Mouse (Mus musculus) midbrain, postnatal 0 days (tissue): ENCODE data around the gene Slc2a4. TPM values are rescaled to one million over a fixed set of nuclear protein-coding genes. Genes with fewer than 3 reads are reported as not detected.
"Not testable (repeated sequence)": the region's sequence is repeated elsewhere in the genome, so short reads cannot be mapped to it uniquely, and the experiment has no call there.

ENCODE experiments used
- ATAC-seq: fragments of 200-750 bp; cut with Nextera tagmentation; 2 replicates; pipeline ENCODE4 v1.8.0; 2017; ENCODE audit warnings: moderate number of reproducible peaks, mild to moderate bottlenecking, moderate TSS enrichment, moderate library complexity; ENCODE audit not compliant: low FRiP score
- DNase-seq: peaks from one replicate; pipeline ENCODE4 v3.0.0-alpha.2; 2015; ENCODE audit warnings: low spot score
- H3K27ac ChIP-seq: fragments of 300-500 bp; sonication (generic); 2 replicates; pipeline ENCODE4 v1.5.1; 2014; ENCODE audit warnings: low read depth, mild to moderate bottlenecking, low read length, mixed read lengths
- H3K27me3 ChIP-seq: fragments of 300-500 bp; sonication (generic); 2 replicates; pipeline ENCODE4 v1.6.1; 2014; ENCODE audit warnings: low read length, control low read depth, mixed read lengths; ENCODE audit not compliant: insufficient read depth
- H3K36me3 ChIP-seq: fragments of 300-500 bp; sonication (generic); 2 replicates; pipeline ENCODE4 v1.6.1; 2014; ENCODE audit warnings: low read length, control low read depth, mixed read lengths; ENCODE audit not compliant: insufficient read depth
- H3K4me1 ChIP-seq: fragments of 300-500 bp; sonication (generic); 2 replicates; pipeline ENCODE4 v1.6.1; 2014; ENCODE audit warnings: mild to moderate bottlenecking, control low read depth, antibody characterized with exemption, low read length, mixed read lengths; ENCODE audit not compliant: insufficient read depth
- H3K4me2 ChIP-seq: fragments of 300-500 bp; sonication (generic); 2 replicates; pipeline ENCODE4 v1.6.1; 2014; ENCODE audit warnings: low read depth, mild to moderate bottlenecking, low read length, mixed read lengths; ENCODE audit not compliant: poor library complexity, severe bottlenecking
- H3K4me3 ChIP-seq: fragments of 300-500 bp; sonication (generic); 2 replicates; pipeline ENCODE4 v1.5.1; 2014; ENCODE audit warnings: low read depth, mild to moderate bottlenecking, low read length, moderate library complexity
- H3K9ac ChIP-seq: fragments of 300-500 bp; sonication (generic); replicated peaks from 2 replicates; pipeline ENCODE4 v1.6.1; 2014; ENCODE audit warnings: mild to moderate bottlenecking, low read length, moderate library complexity, mixed read lengths; ENCODE audit not compliant: poor library complexity, severe bottlenecking
- H3K9me3 ChIP-seq: fragments of 300-500 bp; sonication (generic); 2 replicates; pipeline ENCODE4 v1.6.1; 2016; ENCODE audit warnings: low read length, control low read depth
- CTCF ChIP-seq: IDR thresholded peaks from 2 replicates; pipeline ENCODE4 v1.5.1; 2016; ENCODE audit warnings: antibody characterized with exemption, mild to moderate bottlenecking
- WGBS: fragments of 180-500 bp; shearing (Covaris S2); extraction: QIAGEN DNeasy Blood & Tissue Kit; methylation state at CpG from one replicate; pipeline ENCODE4 v1.1.7; 2014; 5-methylcytosine and 5-hydroxymethylcytosine counted together
- polyA plus RNA-seq: library from polyadenylated mRNA; unstranded; fragments of >200 nt; fragmentation: Nextera tagmentation; extraction: Ambion mirVana; gene quantifications from 2 replicates; pipeline ENCODE4 v1.2.1, GENCODE M21; 2015
- total RNA-seq: library from RNA; depleted of rRNA; stranded (reverse); fragments of >200 nt; gene quantifications from 2 replicates; pipeline ENCODE4 v1.2.3, GENCODE M21; 2014

Slc2a4 gene
- total and polyA plus RNA-seq, 2 experiments from 2014 or later, result 4.0 to 8.8 TPM

DNA sequence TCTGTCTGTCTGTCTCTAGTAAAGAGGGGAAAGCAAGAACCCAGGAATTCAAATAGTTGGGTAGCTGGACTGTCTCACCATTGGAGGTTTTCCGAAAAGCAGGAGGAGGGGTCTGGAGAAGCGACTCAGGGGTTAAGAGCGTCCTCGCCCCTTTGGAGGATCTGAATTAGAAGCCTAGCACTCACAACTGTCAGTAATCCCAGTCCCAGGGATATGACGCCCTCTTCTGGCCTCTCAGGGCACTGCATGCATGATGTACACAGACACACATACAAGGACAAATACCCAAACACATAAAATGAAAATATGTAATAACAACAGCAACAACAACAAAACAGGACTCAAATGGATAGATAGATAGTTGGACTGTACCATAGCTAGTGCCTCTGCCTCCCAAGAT lies 12.6 kb upstream of the Slc2a4 start:
- Histone ChIP-seq H3K9ac (no peak overlapping the region), H3K4me2 (no peak overlapping the region), H3K4me1 (no peaks in the 10 kb centered on the region), H3K27ac (no peak overlapping the region), H3K9me3 (no peaks in the 10 kb centered on the region), H3K27me3 (peaks cover 30% of the 10 kb centered on the region), H3K4me3 (no peak overlapping the region), H3K36me3 (no peaks in the 10 kb centered on the region)
- 24% methylated on average over 5 of the region's 5 CpGs for whole genome bisulfite sequencing
- TF ChIP-seq CTCF, result peak; percentile 53
- no peak for ATAC-seq
- no peak for DNase-seq

DNA sequence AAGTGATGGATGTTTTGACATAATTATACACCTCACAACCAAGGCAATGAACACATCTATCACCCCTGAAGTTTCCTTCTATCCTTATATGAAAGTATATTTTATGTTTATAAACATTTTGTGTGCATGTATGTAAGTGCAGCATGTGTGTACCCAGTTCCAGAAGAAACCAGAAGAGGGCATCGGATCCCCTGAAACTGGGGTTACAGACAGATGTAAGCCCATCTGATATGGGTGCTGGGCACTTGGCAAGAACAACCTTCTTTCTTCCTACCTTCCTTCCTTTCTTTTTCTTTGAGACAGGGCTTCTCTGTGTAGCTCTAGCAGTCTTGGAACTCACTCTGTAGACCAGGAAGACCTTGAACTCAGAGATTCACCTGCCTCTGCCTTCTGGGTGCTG lies 8.2 kb upstream of the Slc2a4 start:
- 78% methylated on average over 1 of the region's 1 CpGs for WGBS
- no peak overlapping the region for H3K4me3 ChIP-seq
- no peaks in the 10 kb centered on the region for H3K27me3 ChIP-seq
- no peaks in the 10 kb centered on the region for H3K36me3 ChIP-seq
- ATAC-seq, result no peak
- H3K9me3 ChIP-seq, result no peaks in the 10 kb centered on the region
- DNase-seq, result no peak
- TF ChIP-seq CTCF, result no peak
- H3K4me2 ChIP-seq, result no peak overlapping the region
- H3K9ac ChIP-seq, result no peak overlapping the region
- H3K27ac ChIP-seq, result no peak overlapping the region
- H3K4me1 ChIP-seq, result no peaks in the 10 kb centered on the region

DNA sequence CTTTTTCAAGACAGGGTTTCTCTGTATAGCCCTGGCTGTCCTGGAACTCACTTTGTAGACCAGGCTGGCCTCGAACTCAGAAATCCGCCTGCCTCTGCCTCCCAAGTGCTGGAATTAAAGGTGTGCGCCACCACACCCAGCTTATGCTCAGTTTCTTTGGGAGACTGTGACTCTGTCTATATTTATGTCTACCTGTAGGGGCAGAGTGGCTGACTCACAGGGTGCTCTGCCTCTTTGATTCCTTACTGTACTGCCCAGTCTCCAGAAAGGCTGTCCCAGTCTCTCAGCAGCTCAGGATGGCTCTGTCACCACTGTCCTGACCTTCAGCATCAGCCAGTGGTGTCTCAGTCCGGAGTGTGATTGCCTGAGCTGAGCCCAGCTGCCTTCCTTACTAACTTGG lies 7.6 kb upstream of the Slc2a4 start:
- not testable (repeated sequence) for H3K27me3 ChIP-seq, H3K4me2 ChIP-seq, H3K4me3 ChIP-seq, H3K4me1 ChIP-seq, H3K9me3 ChIP-seq, DNase-seq, H3K9ac ChIP-seq, H3K36me3 ChIP-seq, ATAC-seq, H3K27ac ChIP-seq
- WGBS, result 72% methylated on average over 3 of the region's 4 CpGs

DNA sequence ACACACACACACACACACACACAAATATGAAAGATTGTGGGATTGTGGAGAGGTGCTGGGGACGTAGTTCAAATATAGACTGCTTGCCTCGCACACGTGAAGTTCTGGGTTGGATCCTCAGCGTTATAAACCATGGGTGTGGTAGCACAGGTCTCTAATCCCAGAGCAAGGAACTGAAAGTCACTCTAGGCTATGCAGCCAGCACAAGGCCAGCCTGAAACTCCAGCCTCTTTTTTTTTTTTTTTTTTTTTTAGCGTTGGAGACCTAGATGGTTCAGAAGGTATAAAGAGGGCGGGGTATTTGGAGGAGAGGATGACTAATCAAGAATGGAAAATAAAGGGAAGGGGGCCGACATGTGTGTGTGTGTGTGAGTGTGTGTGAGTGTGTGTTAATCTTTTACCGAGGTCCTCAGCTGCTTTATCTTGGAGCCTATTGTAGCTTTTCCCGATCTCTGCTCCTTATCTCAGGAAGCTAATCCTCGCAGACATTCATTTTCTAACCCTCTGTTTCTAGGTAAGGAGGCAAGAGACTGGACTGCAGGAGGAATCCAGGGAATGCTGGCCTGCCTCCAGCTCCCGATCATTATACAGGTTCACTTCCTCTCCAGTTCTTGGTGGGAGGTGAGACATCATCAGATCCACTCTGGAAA lies 5.4 kb upstream of the Slc2a4 start:
- Histone ChIP-seq H3K4me3 (no peak overlapping the region), H3K4me2 (no peak overlapping the region), H3K27ac (no peak overlapping the region), H3K9me3 (no peaks in the 10 kb centered on the region), H3K9ac (no peak overlapping the region), H3K4me1 (no peaks in the 10 kb centered on the region), H3K27me3 (0 out of 2 replicates have a peak, but pooled peaks cover 7% of the 10 kb centered on the region), H3K36me3 (no peaks in the 10 kb centered on the region)
- TF ChIP-seq CTCF, result no peak
- DNase-seq (no peak), ATAC-seq (no peak)
- WGBS, result 70% methylated on average over 10 of the region's 11 CpGs

DNA sequence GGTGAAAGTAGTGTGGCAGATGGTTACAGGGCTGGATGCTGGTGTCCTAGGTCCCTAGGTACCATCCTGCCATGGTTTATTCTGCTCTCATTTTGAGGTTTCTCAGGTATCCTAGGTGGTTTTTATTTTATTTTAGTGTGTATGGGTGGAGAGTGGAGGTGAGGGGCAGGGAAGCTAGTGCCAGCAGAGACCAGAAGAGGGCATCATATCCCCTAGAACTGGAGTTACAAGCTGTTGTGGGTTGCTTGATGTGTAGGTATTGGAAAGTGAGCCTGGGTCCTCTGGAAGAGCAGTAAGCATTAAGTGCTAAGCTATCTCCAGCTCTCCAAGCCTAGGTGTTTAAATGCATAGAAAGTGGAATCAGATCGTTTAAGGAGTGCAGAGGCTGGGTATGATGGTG lies 4.3 kb upstream of the Slc2a4 start:
- Histone ChIP-seq H3K4me2 (no peak overlapping the region), H3K4me3 (no peak overlapping the region), H3K9ac (no peak overlapping the region), H3K4me1 (no peaks in the 10 kb centered on the region), H3K27me3 (peaks cover 13% of the 10 kb centered on the region; the same call in 1 of the 2 replicates), H3K27ac (no peak overlapping the region), H3K9me3 (no peaks in the 10 kb centered on the region), H3K36me3 (no peaks in the 10 kb centered on the region)
- no peak for ATAC-seq
- WGBS, result 39% methylated on average over 1 of the region's 1 CpGs
- TF ChIP-seq CTCF, result no peak; the same call in 1 of the 2 replicates
- no peak for DNase-seq

DNA sequence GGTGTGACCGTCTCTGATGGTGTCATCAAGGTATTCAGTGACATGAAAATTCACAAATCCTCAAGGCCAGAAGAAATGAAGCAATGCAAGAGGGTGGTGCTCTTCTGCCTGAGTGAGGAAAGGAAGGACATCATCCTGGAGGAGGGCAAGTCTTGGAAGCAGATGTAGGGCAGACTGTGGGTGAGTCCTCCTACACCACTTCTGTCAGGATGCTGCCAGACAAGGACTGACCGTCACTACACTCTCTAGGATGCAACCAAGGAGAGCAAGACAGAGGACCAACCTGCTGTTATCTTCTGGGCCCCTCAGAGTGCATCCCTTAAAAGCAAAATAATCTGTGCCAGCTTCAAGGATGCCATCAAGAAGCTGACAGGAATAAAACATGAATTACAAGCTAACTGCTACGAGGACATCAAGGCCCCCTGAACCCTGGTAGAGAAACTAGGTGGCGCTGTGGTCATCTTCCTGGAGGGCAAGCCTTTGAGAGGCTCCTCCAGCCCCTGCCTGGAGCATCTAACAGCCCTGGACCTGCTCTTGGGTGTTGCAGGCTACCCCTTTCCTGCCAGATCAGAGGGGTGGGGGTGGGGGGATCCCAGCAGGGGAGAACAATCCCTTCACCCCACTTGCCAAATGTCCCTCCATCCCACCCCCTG lies 2.9 kb upstream of the Slc2a4 start:
- DNase-seq, result no peak
- peaks cover 15% of the 10 kb centered on the region; the same call in 1 of the 2 replicates for H3K27me3 ChIP-seq
- H3K4me3 ChIP-seq, result no peak overlapping the region
- H3K36me3 ChIP-seq, result no peaks in the 10 kb centered on the region
- H3K9me3 ChIP-seq, result no peaks in the 10 kb centered on the region
- TF ChIP-seq CTCF, result no peak
- H3K4me2 ChIP-seq, result no peak overlapping the region
- no peak for ATAC-seq
- WGBS, result 45% methylated on average over 4 of the region's 4 CpGs
- H3K27ac ChIP-seq, result no peak overlapping the region
- no peaks in the 10 kb centered on the region for H3K4me1 ChIP-seq
- H3K9ac ChIP-seq, result no peak overlapping the region
